Comparison of ENCODE assay signal across 9 mouse cellular contexts in genomic region chr7:99710476-99710875, GRCm38 (mm10). TPM values are rescaled to one million over a fixed set of nuclear protein-coding genes. Genes with fewer than 3 reads are reported as not detected.
A peak's percentile ranks its signal among the peaks of the same experiment; 100 is the strongest.
DNase-seq lines count a peak whose midpoint lies in the region; ATAC-seq and TF ChIP-seq lines count a peak whose summit lies in the region.
"Had no signal": no experiment of that assay in that cellular context is flagged by ENCODE, and none has a peak within 500 bp of the region (broad histone marks: within the 10 kb centered on the region; RNA-seq: fewer than 3 reads in every experiment).

No protein-coding gene starts in this region.

- TF ChIP-seq POLR2A in testis, adult 2 months (IDR thresholded peaks at IDR 0.05; ENCODE audit: control insufficient read depth, low read depth, low read length): no peak

- no peak overlapping the region for H3K27ac ChIP-seq in forebrain, embryonic 11.5 days (ENCODE audit: low read depth, low read length)
- H3K27ac ChIP-seq in forebrain, embryonic 12.5 days: no peak overlapping the region
- H3K27ac ChIP-seq in testis, adult 2 months (ENCODE audit: control insufficient read depth, insufficient read depth, low read depth, low read length): no peak overlapping the region
- H3K27ac ChIP-seq in lung, postnatal 0 days (ENCODE audit: low read length): no peak overlapping the region
- no peak overlapping the region for H3K27ac ChIP-seq in stomach, postnatal 0 days (replicated peaks)

- H3K9me3 ChIP-seq in forebrain, embryonic 11.5 days (ENCODE audit: control insufficient read depth, low read length): no peaks in the 10 kb centered on the region
- no peaks in the 10 kb centered on the region for H3K9me3 ChIP-seq in forebrain, embryonic 12.5 days
- H3K9me3 ChIP-seq in lung, postnatal 0 days (ENCODE audit: low read length): no peaks in the 10 kb centered on the region
- H3K9me3 ChIP-seq in stomach, postnatal 0 days (ENCODE audit: control insufficient read depth, low read length): no peaks in the 10 kb centered on the region

- no peak for ATAC-seq in forebrain, embryonic 11.5 days (replicated peaks; ENCODE audit: low FRiP score)
- no peak for ATAC-seq in forebrain, embryonic 12.5 days (ENCODE audit: low FRiP score)
- ATAC-seq in lung, postnatal 0 days: no peak
- no peak for ATAC-seq in stomach, postnatal 0 days (ENCODE audit: low FRiP score, low TSS enrichment)

- 35% methylated on average over 1 of the region's 1 CpGs for WGBS in forebrain, embryonic 11.5 days
- 29% methylated on average over 1 of the region's 1 CpGs for WGBS in forebrain, embryonic 12.5 days
- WGBS in lung, postnatal 0 days: 10% methylated on average over 1 of the region's 1 CpGs
- 30% methylated on average over 1 of the region's 1 CpGs for WGBS in stomach, postnatal 0 days

- H3K4me3 ChIP-seq in forebrain, embryonic 11.5 days (ENCODE audit: low read depth, low read length): no peak overlapping the region
- H3K4me3 ChIP-seq in forebrain, embryonic 12.5 days (replicated peaks): no peak overlapping the region
- no peak overlapping the region for H3K4me3 ChIP-seq in testis, adult 2 months (ENCODE audit: control insufficient read depth, low read depth, low read length)
- no peak overlapping the region for H3K4me3 ChIP-seq in lung, postnatal 0 days (ENCODE audit: low read depth, low read length)
- H3K4me3 ChIP-seq in stomach, postnatal 0 days (ENCODE audit: low read depth, low read length): no peak overlapping the region

- no peaks in the 10 kb centered on the region for H3K27me3 ChIP-seq in forebrain, embryonic 11.5 days (ENCODE audit: control insufficient read depth, insufficient read depth, low read length)
- H3K27me3 ChIP-seq in forebrain, embryonic 12.5 days: peaks cover 8% of the 10 kb centered on the region; the same call in 1 of the 2 replicates
- no peaks in the 10 kb centered on the region for H3K27me3 ChIP-seq in testis, adult 2 months (ENCODE audit: control insufficient read depth, insufficient read depth, low read length)
- H3K27me3 ChIP-seq in lung, postnatal 0 days (replicated peaks; ENCODE audit: insufficient read depth, low read length): no peaks in the 10 kb centered on the region
- no peaks in the 10 kb centered on the region for H3K27me3 ChIP-seq in stomach, postnatal 0 days (ENCODE audit: control insufficient read depth, insufficient read depth, low read length)

- H3K36me3 ChIP-seq in forebrain, embryonic 11.5 days (ENCODE audit: control insufficient read depth, insufficient read depth, low read length): no peaks in the 10 kb centered on the region
- H3K36me3 ChIP-seq in forebrain, embryonic 12.5 days (replicated peaks): no peaks in the 10 kb centered on the region
- no peaks in the 10 kb centered on the region for H3K36me3 ChIP-seq in testis, adult 2 months (ENCODE audit: control insufficient read depth, insufficient read depth, low read length)
- no peaks in the 10 kb centered on the region for H3K36me3 ChIP-seq in lung, postnatal 0 days (ENCODE audit: insufficient read depth, low read length)
- H3K36me3 ChIP-seq in stomach, postnatal 0 days (ENCODE audit: control insufficient read depth, insufficient read depth, low read length): no peaks in the 10 kb centered on the region

- TF ChIP-seq CTCF in testis, adult 2 months (IDR thresholded peaks at IDR 0.05; ENCODE audit: control insufficient read depth, insufficient read depth, insufficient replicate concordance, low read depth, low read length): peak; percentile 83
- TF ChIP-seq CTCF in lung, postnatal 0 days (IDR thresholded peaks at IDR 0.05): peak; percentile 87
- peak; percentile 89 for TF ChIP-seq CTCF in stomach, postnatal 0 days (IDR thresholded peaks at IDR 0.05; ENCODE audit: low read depth)

- no peak for TF ChIP-seq EP300 in lung, postnatal 0 days (IDR thresholded peaks at IDR 0.05)
- TF ChIP-seq EP300 in stomach, postnatal 0 days (optimal IDR thresholded peaks at IDR 0.05): no peak

- peak; percentile 71 for DNase-seq in forebrain, embryonic 11.5 days (ENCODE audit: low spot score)
- no peak for DNase-seq in testis, postnatal 14 days (ENCODE audit: low spot score)
- DNase-seq in cerebellum, postnatal 36 days: peak; percentile 72 to 74
- DNase-seq in hindlimb bud, embryonic 11.5 days (ENCODE audit: extremely low spot score, low read depth, low spot score): peak; percentile 39
- DNase-seq in lung, postnatal 0 days (ENCODE audit: low spot score): peak; percentile 49
- DNase-seq in stomach, postnatal 0 days (ENCODE audit: low spot score): peak; percentile 61

- H3K9ac ChIP-seq in forebrain, embryonic 11.5 days (ENCODE audit: low read length): no peak overlapping the region
- H3K9ac ChIP-seq in forebrain, embryonic 12.5 days: no peak overlapping the region
- no peak overlapping the region for H3K9ac ChIP-seq in lung, postnatal 0 days (replicated peaks; ENCODE audit: low read depth)
- H3K9ac ChIP-seq in stomach, postnatal 0 days (ENCODE audit: low read length): no peak overlapping the region

- no peak overlapping the region for H3K4me2 ChIP-seq in forebrain, embryonic 11.5 days (ENCODE audit: low read depth, low read length, severe bottlenecking)
- no peak overlapping the region for H3K4me2 ChIP-seq in forebrain, embryonic 12.5 days
- H3K4me2 ChIP-seq in lung, postnatal 0 days (replicated peaks; ENCODE audit: low read depth, low read length): no peak overlapping the region
- H3K4me2 ChIP-seq in stomach, postnatal 0 days (replicated peaks; ENCODE audit: low read depth): no peak overlapping the region

- H3K4me1 ChIP-seq in forebrain, embryonic 11.5 days (replicated peaks; ENCODE audit: control insufficient read depth, insufficient read depth, low read length): no peaks in the 10 kb centered on the region
- H3K4me1 ChIP-seq in forebrain, embryonic 12.5 days: peaks cover 3% of the 10 kb centered on the region; the same call in 1 of the 2 replicates
- H3K4me1 ChIP-seq in testis, adult 2 months (ENCODE audit: control insufficient read depth, insufficient read depth, low read length): peaks cover 2% of the 10 kb centered on the region; the same call in 1 of the 2 replicates
- H3K4me1 ChIP-seq in lung, postnatal 0 days (ENCODE audit: insufficient read depth, low read depth, low read length): peaks cover 5% of the 10 kb centered on the region; the same call in 1 of the 2 replicates
- H3K4me1 ChIP-seq in stomach, postnatal 0 days (replicated peaks; ENCODE audit: control insufficient read depth, insufficient read depth): no peaks in the 10 kb centered on the region

RNA-seq across cellular contexts. Expression of gene Slco2b1, which starts 0.7 kb away (rescaled TPM):
- polyA plus RNA-seq in forebrain, embryonic 11.5 days (2014; fragmentation: Nextera tagmentation; extraction: Ambion mirVana): 2.2 and 2.4 TPM in 2 replicates
- polyA plus RNA-seq in forebrain, embryonic 12.5 days (2016; fragmentation: Nextera tagmentation; extraction: Ambion mirVana): 2.2 and 2.4 TPM in 2 replicates
- polyA plus RNA-seq in testis, adult 2 months (2012; rRNA removed): 2.0 and 2.5 TPM in 2 replicates
- 3.8 and 3.9 TPM in 2 replicates for polyA plus RNA-seq in lung, postnatal 0 days (2015; fragmentation: Nextera tagmentation; extraction: Ambion mirVana)
- 2.1 and 2.2 TPM in 2 replicates for polyA plus RNA-seq in stomach, postnatal 0 days (2015; fragmentation: Nextera tagmentation; extraction: Ambion mirVana)

RNA-seq across cellular contexts. Expression of gene Olfr520, which starts 19.6 kb away (rescaled TPM):
- not detected in 2 replicates for polyA plus RNA-seq in forebrain, embryonic 11.5 days (2014; fragmentation: Nextera tagmentation; extraction: Ambion mirVana)
- not detected in 2 replicates for polyA plus RNA-seq in forebrain, embryonic 12.5 days (2016; fragmentation: Nextera tagmentation; extraction: Ambion mirVana)
- 0.22 TPM in 1 of 2 replicates, not detected in the other for polyA plus RNA-seq in testis, adult 2 months (2012; rRNA removed)
- polyA plus RNA-seq in lung, postnatal 0 days (2015; fragmentation: Nextera tagmentation; extraction: Ambion mirVana): not detected in 2 replicates
- 0.11 TPM in 1 of 2 replicates, not detected in the other for polyA plus RNA-seq in stomach, postnatal 0 days (2015; fragmentation: Nextera tagmentation; extraction: Ambion mirVana)
- polyA plus RNA-seq: stomach, embryonic 14.5 days had no signal

RNA-seq across cellular contexts. Expression of gene Olfr521, which starts 52.8 kb away (rescaled TPM):
- polyA plus RNA-seq in forebrain, embryonic 11.5 days (2014; fragmentation: Nextera tagmentation; extraction: Ambion mirVana): not detected in 2 replicates
- polyA plus RNA-seq in forebrain, embryonic 12.5 days (2016; fragmentation: Nextera tagmentation; extraction: Ambion mirVana): not detected in 2 replicates
- not detected in 2 replicates for polyA plus RNA-seq in testis, adult 2 months (2012; rRNA removed)
- polyA plus RNA-seq in lung, postnatal 0 days (2015; fragmentation: Nextera tagmentation; extraction: Ambion mirVana): not detected in 2 replicates
- polyA plus RNA-seq in stomach, postnatal 0 days (2015; fragmentation: Nextera tagmentation; extraction: Ambion mirVana): not detected in 2 replicates
- polyA plus RNA-seq: stomach, embryonic 14.5 days had no signal
